Mouse (Mus musculus): ENCODE measurements around the gene Hist1h2bb.

Gene Hist1h2bb

DNA sequence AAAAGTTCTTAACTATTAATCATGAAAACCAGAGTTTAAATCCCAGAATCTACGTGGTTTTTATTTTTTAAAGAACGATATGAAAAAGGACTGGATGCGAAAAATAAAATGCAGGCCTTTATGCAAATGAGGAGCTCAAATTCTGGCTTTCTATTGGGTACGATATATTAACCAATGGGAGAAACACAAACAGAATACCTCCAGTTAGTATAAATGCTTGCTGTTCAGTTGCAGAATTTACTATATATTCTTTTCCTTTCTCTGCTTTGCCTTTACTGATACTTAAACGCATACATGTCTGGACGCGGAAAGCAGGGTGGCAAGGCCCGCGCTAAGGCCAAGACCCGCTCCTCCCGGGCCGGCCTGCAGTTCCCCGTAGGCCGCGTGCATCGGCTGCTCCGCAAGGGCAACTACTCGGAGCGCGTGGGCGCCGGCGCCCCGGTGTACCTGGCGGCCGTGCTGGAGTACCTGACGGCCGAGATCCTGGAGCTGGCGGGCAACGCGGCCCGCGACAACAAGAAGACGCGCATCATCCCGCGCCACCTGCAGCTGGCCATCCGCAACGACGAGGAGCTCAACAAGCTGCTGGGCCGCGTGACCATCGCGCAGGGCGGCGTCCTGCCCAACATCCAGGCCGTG lies 4.4 kb downstream of the Hist1h2bb start, which contains the start of gene Hist1h2ab:
Hist1h2ab (plus strand) TSS at position 288 of the 639 bp plus-strand sequence.
- peak; percentile 4 for DNase-seq (ENCODE audit: low spot score)

GRCm38 (mm10) chr13:23751478-23751956 lies 5.0 kb downstream of the Hist1h2bb start:
- peak; percentile 1 for DNase-seq (ENCODE audit: low spot score)

- DNase-seq (ENCODE audit: low spot score), result peak; percentile 57
Measured at GRCm38 (mm10) chr13:23752067-23752741, 5.7 kb downstream of the Hist1h2bb start, which contains the start of gene Hist1h3b. Gene Hist1h3b, plus strand, starts transcription at chr13:23752267.

- DNase-seq (ENCODE audit: low spot score), result no peak
Measured at GRCm38 (mm10) chr13:23752742-23753172, 6.2 kb downstream of the Hist1h2bb start.

DNA sequence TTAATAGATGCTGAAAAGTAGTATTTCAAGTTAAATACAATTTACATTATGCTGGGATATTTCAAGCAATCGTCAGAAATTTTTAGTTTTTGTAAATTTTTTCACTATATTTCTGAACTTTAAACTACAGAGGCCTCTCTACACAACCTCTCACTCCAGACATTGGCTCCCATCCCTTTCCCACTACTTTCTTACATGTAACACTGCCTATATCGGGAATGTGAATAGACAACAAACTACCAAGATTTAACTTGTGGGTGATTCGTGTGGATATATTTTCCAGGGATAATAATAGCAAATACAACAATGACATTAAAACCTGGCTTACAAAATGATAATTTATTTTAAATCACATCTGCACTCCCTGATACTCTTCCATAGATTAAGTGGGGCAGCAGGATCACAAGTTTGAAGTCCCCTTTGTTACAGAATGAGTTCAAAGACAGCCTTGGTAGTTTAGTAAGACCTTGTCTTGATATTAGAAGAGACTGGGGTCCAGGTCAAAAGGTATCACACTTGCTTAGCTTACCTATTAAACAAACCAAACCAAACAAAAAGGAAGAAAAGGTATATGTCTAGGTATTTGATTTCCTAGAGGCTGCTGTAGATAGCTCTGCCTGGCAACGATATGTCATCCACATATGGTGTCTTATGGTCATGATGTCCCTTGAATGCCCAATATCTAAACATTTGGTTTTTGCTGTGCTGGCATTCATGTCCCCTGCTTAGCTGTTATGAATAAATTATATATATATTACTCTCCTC lies 7.0 kb downstream of the Hist1h2bb start:
- DNase-seq (ENCODE audit: low spot score), result no peak

DNA sequence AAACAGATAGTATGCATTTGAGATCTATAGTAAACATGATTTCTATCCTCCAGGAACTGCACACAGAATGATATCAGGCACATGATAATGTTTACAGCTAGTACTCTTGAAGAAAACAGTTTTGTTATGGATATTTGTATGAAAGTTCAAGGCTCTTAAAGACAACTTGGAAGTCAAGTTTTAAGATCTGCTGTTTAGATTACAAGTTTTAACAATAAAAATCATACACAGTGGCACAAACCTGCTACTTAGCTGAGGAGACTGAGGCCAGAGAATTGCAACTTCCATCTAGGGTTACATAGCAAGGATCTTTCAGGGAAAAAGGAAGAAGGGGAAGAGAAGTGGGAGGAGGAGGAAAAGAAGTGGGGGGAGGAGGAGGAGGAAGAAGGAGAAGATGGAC lies 8.5 kb downstream of the Hist1h2bb start:
- DNase-seq (ENCODE audit: low spot score), result no peak

DNA sequence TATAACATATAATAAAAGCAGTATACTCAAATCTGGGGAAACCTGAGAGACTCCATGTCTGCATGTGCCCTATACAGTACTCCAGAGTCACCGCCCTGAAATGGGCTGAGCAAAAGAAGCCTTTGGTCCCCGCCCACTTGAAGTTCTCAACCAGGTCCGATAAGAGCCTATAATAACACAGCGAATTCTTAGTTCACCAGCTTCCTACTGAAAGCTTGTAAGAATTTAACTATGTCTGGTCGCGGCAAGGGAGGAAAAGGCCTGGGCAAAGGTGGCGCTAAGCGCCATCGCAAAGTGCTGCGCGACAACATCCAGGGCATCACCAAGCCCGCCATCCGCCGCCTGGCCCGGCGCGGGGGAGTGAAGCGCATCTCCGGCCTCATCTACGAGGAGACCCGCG lies 10.3 kb downstream of the Hist1h2bb start, which contains the start of gene Hist1h4b:
Hist1h4b (plus strand) TSS at position 224 of the 400 bp plus-strand sequence.
- DNase-seq (ENCODE audit: low spot score), result peak; percentile 80

- no peak for DNase-seq (ENCODE audit: low spot score)
Measured at GRCm38 (mm10) chr13:23757211-23757773, 10.8 kb downstream of the Hist1h2bb start.

GRCm38 (mm10) chr13:23757921-23758320 lies 11.4 kb downstream of the Hist1h2bb start:
- no peak for DNase-seq (ENCODE audit: low spot score)

DNA sequence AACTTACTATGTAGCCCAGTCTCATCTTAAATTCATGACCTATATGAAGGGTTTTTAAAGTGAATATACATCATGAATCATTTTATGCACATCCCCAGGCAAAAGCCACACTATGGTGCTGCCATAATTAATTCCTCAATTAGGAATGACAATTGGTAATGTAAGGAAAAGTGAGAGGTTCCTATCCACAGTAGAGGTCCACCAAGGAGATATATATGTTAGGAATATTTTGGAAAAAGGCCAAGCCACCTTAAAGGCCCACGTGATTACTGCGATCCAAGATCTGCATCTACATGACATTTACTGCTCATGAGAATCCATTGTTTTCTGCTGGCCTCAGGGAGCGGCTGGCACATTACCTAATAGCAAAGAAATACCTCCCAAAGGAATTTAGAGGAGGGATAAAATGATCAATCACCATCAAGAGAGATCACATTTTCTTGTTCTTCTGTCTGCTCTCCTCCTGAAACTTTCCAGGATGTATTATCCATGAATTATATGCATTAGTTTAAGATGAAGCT lies 12.8 kb downstream of the Hist1h2bb start:
- no peak for DNase-seq (ENCODE audit: low spot score)

GRCm38 (mm10) chr13:23759916-23760239 lies 13.3 kb downstream of the Hist1h2bb start:
- DNase-seq (ENCODE audit: low spot score), result no peak

DNA sequence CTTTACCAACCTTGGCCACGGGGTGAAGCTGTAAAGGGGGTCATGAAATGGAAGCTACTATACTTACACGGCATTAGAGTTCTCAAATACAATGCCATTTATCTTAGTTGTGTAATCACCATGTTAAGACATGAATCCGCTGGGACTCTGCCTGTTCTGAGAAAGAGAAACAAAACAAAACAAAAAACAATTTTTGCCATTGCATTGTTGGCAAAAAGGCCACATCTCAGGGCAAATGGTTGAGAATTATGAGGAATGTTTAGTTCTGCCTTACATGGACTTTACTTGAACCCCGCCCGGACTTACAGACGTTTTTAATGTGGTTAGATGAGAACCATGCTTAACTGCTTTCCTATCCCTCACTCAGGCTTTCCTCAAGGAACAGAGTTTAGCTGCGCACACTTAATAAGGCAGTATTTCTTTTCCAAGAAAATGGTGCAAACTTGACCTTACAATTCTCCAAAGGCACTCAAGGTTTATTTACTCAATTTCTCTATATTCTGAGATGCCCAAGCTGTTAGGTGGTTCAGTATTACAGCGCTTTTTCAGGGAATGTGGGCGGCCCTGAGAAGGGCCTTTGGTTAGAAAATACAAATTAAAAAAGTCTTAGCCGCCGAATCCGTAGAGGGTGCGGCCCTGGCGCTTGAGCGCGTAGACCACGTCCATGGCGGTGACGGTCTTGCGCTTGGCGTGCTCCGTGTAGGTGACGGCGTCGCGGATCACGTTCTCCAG lies 13.9 kb downstream of the Hist1h2bb start:
- peak; percentile 39 for DNase-seq (ENCODE audit: low spot score)

DNA sequence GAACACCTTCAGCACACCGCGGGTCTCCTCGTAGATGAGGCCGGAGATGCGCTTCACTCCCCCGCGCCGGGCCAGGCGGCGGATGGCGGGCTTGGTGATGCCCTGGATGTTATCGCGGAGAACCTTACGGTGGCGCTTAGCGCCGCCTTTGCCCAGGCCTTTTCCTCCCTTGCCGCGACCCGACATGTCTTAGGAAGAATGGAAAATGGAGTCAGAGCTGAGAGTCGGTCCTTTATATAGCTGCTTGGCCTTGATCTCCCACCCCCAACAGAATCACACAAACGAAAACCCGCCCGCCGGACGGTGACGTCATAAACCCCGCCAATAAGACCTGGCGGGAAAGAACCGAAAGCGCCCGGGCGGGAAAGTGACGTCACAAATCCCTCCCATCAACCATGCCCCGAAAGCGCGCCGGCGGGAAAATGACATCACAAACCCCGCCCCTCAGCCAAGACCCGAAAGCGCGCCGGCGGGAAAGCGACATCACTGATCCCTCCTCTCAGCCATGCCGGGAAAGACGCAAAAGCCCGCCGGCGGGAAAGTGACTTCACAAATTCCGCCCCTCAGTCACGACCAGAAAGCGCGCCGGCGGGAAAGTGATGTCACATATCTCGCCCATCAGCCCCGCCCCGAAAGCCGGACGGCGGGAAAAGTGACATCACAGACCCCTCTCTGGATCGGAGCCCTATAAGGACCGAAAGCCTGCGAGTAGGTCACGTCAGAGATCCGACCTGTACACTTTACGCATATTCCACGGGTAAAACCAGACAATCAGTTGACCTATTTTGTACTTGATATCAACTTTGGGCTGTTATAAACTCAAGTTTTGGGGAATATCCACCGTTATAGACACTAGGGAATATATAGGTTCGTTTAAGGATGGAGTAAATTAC lies 14.7 kb downstream of the Hist1h2bb start, which contains the start of gene Hist1h4a:
Hist1h4a (minus strand) TSS at position 259 of the 893 bp plus-strand sequence.
- DNase-seq (ENCODE audit: low spot score), result peak; percentile 98

GRCm38 (mm10) chr13:23761871-23762821 lies 15.6 kb downstream of the Hist1h2bb start, which contains the start of gene Hist1h3a:
Gene Hist1h3a, minus strand, starts transcription at chr13:23762386.
- peak; percentile 57 for DNase-seq (ENCODE audit: low spot score)

- DNase-seq (ENCODE audit: low spot score), result no peak
Measured at GRCm38 (mm10) chr13:23763242-23763585, 16.7 kb downstream of the Hist1h2bb start.

DNA sequence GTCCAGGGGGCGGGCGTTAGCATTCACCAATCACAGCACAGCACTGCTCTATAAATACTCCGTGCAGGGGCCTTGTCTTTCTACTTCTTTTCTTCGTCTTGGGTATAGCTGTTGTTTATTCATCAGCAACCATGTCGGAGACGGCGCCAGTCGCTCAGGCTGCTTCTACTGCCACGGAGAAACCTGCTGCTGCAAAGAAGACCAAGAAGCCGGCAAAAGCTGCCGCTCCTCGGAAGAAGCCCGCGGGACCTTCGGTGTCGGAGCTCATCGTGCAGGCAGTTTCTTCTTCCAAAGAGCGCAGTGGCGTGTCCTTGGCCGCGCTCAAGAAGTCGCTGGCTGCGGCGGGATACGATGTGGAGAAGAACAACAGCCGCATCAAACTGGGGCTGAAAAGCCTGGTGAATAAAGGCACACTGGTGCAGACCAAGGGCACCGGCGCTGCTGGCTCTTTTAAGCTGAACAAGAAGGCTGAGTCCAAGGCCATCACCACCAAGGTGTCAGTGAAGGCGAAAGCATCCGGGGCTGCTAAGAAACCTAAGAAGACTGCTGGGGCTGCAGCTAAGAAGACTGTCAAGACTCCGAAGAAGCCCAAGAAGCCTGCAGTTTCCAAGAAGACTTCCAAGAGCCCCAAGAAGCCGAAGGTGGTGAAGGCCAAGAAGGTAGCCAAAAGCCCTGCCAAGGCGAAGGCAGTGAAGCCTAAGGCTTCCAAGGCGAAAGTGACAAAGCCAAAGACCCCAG lies 17.2 kb downstream of the Hist1h2bb start, which contains the start of gene Hist1h1a:
Hist1h1a (plus strand) TSS at position 81 of the 738 bp plus-strand sequence.
- DNase-seq (ENCODE audit: low spot score), result peak; percentile 83

GRCm38 (mm10) chr13:23764324-23765171 lies 18.0 kb downstream of the Hist1h2bb start:
- no peak for DNase-seq (ENCODE audit: low spot score)
